ENCODE assay signal across 21 mouse cellular contexts in genomic region chr14:27828089-27828488, GRCm38 (mm10).
DNase-seq lines count a peak whose midpoint lies in the region; ATAC-seq and TF ChIP-seq lines count a peak whose summit lies in the region.
"Had no signal": no experiment of that assay in that cellular context is flagged by ENCODE, and none has a peak within 500 bp of the region (broad histone marks: within the 10 kb centered on the region; RNA-seq: fewer than 3 reads in every experiment).

No protein-coding gene starts in this region.

- no peak for ATAC-seq in cerebellum, adult (ENCODE audit: insufficient number of reproducible peaks, low FRiP score, low TSS enrichment)
- ATAC-seq in hindbrain, embryonic 12.5 days (ENCODE audit: low FRiP score): no peak
- ATAC-seq: CD4-positive, CD25-positive, alpha-beta regulatory T cell, adult 4 months; forebrain, embryonic 13.5 days; forebrain, embryonic 16.5 days; hindbrain, embryonic 16.5 days; intestine, postnatal 0 days; Patski had no signal

- no peaks in the 10 kb centered on the region for H3K4me1 ChIP-seq in hindbrain, embryonic 12.5 days
- H3K4me1 ChIP-seq: forebrain, embryonic 10.5 days; forebrain, embryonic 13.5 days; hindbrain, embryonic 13.5 days had no signal

- 50% methylated on average over 2 of the region's 2 CpGs for WGBS in hindbrain, embryonic 12.5 days

- no peaks in the 10 kb centered on the region for H3K36me3 ChIP-seq in hindbrain, embryonic 12.5 days
- H3K36me3 ChIP-seq: forebrain, embryonic 10.5 days; hindbrain, embryonic 13.5 days had no signal

- peak overlapping the region; percentile 56 for H3K27ac ChIP-seq in layer of hippocampus, adult 2 months
- no peak overlapping the region for H3K27ac ChIP-seq in hindbrain, embryonic 12.5 days
- H3K27ac ChIP-seq: forebrain, embryonic 10.5 days; forebrain, embryonic 13.5 days; hindbrain, embryonic 13.5 days had no signal

- H3K9ac ChIP-seq in hindbrain, embryonic 12.5 days: no peak overlapping the region
- H3K9ac ChIP-seq: forebrain, embryonic 13.5 days; hindbrain, embryonic 13.5 days had no signal

- H3K4me2 ChIP-seq in hindbrain, embryonic 12.5 days (replicated peaks): no peak overlapping the region
- H3K4me2 ChIP-seq: forebrain, embryonic 13.5 days; heart, embryonic 11.5 days; hindbrain, embryonic 13.5 days had no signal

- H3K9me3 ChIP-seq in hindbrain, embryonic 12.5 days (replicated peaks): no peaks in the 10 kb centered on the region
- H3K9me3 ChIP-seq: forebrain, embryonic 10.5 days; forebrain, embryonic 13.5 days; hindbrain, embryonic 13.5 days had no signal

- peak; percentile 20 to 32 for DNase-seq in cerebellum, postnatal 14 days
- no peak for DNase-seq in layer of hippocampus, adult 2 months (ENCODE audit: low spot score in 2 of 2)
- no peak for DNase-seq in layer of hippocampus, adult 9-11 months
- peak; percentile 28 for DNase-seq in Muller cell, postnatal 12 days (ENCODE audit: inconsistent ontology term)
- DNase-seq: adrenal gland, postnatal 10 days; adrenal gland, postnatal 36 days; cerebellum, adult 18-20 months; gastrocnemius, postnatal 10 days; gastrocnemius, postnatal 36 days; kidney, adult 2 months had no signal

- no peak overlapping the region for H3K4me3 ChIP-seq in layer of hippocampus, adult 2 months
- no peak overlapping the region for H3K4me3 ChIP-seq in hindbrain, embryonic 12.5 days
- H3K4me3 ChIP-seq: forebrain, embryonic 10.5 days; forebrain, embryonic 13.5 days; hindbrain, embryonic 13.5 days had no signal

- H3K27me3 ChIP-seq in hindbrain, embryonic 12.5 days: no peaks in the 10 kb centered on the region
- H3K27me3 ChIP-seq: forebrain, embryonic 13.5 days; hindbrain, embryonic 13.5 days; Patski had no signal

- TF ChIP-seq CTCF in layer of hippocampus, adult 2 months (conservative IDR thresholded peaks at IDR 0.05): no peak

Comparison
In these comparisons a context has a peak if more than half of its experiments do, and no peak if none do; other contexts are left out.
1. DNase-seq: peak in cerebellum, postnatal 14 days (2 of 2) and Muller cell, postnatal 12 days (single experiment); none in layer of hippocampus, adult 2 months (0 of 2) and layer of hippocampus, adult 9-11 months (single experiment).